Mouse (Mus musculus): ENCODE measurements around the gene Cyb5b.

DNA sequence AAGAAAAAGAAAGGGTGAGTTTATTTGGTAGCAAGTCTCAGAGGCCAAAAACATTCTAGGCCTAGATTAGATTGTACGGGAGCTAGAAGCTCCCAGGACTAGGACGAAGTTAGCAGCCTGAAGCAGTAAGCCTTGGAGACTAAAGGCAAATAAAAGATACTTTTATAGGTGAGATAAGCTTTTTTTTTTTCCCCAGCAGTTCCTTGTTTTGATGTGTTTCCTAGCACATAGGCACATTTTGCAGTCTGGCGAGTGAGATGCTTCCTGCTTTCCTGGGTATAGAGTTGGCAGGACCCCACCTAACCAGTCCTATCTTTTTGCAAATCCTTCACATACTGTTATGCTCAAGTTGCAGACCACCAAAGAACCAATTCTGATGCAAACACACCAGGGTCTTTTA, 82.8 kb downstream of the Cyb5b start:
- TF ChIP-seq CTCF (IDR thresholded peaks at IDR 0.05; ENCODE audit: insufficient read depth, low read depth, low read length) (no peak), POLR2A (IDR thresholded peaks at IDR 0.05; ENCODE audit: insufficient read depth, low read depth, low read length) (no peak)

Data from olfactory bulb, adult 2 months (tissue).